Mouse (Mus musculus): Measurements from ENCODE around the gene Lrrfip1.

Lrrfip1 gene

GRCm38 (mm10) chr1:91056416-91056815, 57.9 kb downstream of the Lrrfip1 start:
- no peak for DNase-seq (ENCODE audit: low spot score in 2 of 2)

- DNase-seq (ENCODE audit: low spot score in 2 of 2) = no peak
Observed at GRCm38 (mm10) chr1:91057311-91058245, 59.0 kb downstream of the Lrrfip1 start.

DNA sequence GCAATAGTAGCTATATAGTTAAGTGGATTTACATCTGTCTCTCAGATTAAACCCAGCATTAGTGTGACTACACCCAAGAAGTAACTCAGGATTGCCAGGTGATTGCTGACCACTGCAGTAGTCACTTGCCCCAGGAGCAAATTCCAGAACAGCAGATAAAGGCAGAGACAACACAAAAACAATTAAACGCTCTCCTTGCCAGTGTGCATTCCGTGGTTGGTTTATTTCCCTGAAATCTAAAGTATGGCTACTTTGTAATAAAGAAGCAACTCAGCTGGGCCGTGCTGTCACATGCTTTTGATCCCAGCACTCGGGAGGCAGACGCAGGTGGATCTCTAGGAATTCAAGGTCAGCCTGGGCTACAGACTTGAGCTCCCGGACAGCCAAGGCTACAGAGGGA, 59.7 kb downstream of the Lrrfip1 start:
- DNase-seq (ENCODE audit: low spot score in 2 of 2) = no peak

GRCm38 (mm10) chr1:91059792-91060604, 61.5 kb downstream of the Lrrfip1 start:
- no peak for DNase-seq (ENCODE audit: low spot score in 2 of 2)

DNA sequence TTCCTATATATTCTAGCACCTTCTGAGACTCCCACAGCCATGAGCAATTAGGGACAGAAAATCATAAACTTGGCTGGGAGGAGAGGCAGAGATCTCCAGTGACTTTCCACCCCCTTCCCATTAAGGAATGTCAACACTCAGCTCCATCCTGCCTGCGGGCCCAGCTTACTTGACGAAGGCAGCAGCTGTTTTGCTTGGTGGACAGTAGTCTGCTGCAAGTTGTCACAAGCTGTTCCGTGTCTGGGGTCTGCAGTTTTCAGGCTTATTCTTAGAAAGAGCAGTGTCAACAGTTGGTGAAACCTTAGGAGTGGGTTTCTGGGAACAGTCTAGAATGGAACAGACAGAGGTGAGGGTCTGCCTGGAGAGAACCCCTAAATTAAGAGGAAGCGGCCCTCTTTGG, 62.6 kb downstream of the Lrrfip1 start:
- DNase-seq (ENCODE audit: low spot score in 2 of 2) = no peak

GRCm38 (mm10) chr1:91062363-91062762, 63.8 kb downstream of the Lrrfip1 start:
- peak; percentile 65 to 76 for DNase-seq (ENCODE audit: low spot score in 2 of 2)

GRCm38 (mm10) chr1:91064053-91064452, 65.5 kb downstream of the Lrrfip1 start:
- DNase-seq (ENCODE audit: low spot score in 2 of 2) = no peak

DNA sequence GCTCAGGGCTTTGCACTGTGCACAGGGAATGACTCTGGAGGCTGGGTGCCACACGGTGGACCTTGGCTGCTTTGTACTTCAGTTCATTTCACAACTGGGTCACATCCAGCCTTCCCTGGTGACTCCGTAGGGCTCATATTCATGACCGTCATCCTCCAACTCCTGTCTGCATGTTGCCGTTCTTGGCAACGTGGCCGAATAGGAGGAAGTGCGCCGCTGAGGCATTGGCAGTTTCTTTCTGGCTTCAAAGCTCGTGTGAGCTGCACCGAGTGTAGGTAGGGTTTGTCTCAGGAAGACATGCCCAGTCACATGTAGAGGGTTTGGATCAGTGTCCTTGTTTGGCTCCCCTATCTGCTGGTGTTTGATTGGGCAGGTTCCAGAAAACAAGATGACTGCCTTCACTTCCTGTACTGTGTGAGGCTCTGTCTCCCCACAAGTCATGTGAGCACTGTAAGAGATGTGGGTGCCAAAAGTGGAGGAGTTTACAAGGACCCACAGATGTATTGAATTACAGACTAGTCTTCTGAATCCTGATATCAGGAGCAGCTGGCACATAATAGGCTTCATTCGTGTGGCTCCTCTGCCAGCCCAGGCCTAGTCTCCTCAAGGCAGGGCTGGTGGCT, 66.5 kb downstream of the Lrrfip1 start:
- DNase-seq (ENCODE audit: low spot score in 2 of 2) = peak in 1 of 2 experiments; percentile 49

DNA sequence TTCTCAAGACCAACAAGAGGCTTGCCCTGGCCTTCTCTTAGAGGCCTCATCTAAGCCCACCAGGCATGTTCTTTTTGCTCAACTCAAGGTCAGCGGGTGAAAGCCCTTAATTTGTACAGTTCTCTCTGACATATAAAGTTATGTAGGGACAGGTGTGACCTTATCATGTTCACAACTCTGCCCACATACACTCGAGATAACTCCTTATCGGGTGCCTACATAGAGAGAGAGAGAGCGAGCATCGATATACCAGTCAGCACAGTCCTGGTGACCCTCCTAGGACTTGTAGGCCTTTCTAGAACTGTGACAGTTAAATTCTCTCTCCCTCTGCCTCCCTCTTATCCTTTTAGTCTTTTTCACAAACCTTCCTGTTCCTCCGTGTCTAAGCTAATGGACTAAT, 67.5 kb downstream of the Lrrfip1 start:
- no peak for DNase-seq (ENCODE audit: low spot score in 2 of 2)

DNA sequence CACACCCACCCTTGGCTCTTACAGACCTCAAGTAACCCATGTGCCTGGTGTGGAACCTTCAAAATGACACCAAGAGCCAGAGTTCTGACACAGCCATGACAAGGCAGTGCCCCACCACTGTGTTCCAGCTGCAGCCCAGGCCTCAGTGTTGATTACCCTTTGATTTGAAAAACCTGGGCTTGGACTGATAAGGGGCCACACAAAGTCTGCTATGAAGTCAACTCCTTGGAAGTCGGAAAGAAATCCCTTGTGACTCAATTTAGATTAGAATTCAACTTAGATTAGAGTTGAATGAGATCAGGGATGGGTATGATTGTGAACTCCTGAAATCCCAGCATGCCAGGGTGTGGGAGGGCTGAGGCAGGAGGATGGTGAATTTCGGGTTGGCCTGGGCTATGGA, 68.1 kb downstream of the Lrrfip1 start:
- DNase-seq (ENCODE audit: low spot score in 2 of 2) = no peak

GRCm38 (mm10) chr1:91067716-91068115, 69.2 kb downstream of the Lrrfip1 start:
- no peak for DNase-seq (ENCODE audit: low spot score in 2 of 2)

DNA sequence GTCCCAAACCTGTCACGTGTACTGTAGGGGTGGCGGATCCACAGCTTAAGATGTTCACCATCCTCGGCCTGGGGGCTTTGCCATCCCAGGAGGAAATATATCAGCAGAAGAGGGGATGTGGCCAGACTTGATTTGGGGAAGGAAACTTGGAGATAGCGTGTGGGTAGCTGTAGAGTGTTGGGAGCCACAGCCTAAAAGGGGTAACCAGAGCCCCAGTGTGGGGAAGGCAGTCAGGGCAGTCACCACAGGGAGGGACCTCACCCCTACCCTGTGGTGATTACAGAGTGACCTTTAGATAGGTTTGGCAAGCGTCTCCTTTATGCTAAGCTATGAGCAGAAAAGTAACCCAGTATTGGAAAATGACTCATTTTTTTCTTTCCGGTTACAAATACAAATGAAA, 71.0 kb downstream of the Lrrfip1 start:
- DNase-seq (ENCODE audit: low spot score in 2 of 2) = no peak

DNA sequence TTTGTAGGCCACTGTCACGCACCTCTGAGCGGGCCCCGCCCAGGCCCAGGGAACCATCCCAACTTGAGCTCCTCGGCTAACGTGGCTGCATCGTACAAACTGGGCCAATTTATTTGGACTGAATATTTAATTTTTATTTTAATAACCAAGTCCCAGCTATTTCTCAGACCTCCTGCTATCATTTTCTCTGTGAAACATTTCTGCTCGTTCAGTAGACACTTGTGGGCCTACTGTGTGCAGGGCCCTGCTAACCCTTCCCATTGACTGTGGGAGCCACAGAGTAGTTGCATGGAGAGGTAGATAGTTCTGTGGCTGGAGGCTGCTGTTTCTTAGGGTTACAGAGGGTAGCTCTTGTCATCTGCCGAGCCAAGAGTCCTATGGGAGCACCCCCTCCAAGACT, 72.0 kb downstream of the Lrrfip1 start:
- no peak for DNase-seq (ENCODE audit: low spot score in 2 of 2)

GRCm38 (mm10) chr1:91071671-91072290, 73.2 kb downstream of the Lrrfip1 start:
- DNase-seq (ENCODE audit: low spot score in 2 of 2) = no peak

DNA sequence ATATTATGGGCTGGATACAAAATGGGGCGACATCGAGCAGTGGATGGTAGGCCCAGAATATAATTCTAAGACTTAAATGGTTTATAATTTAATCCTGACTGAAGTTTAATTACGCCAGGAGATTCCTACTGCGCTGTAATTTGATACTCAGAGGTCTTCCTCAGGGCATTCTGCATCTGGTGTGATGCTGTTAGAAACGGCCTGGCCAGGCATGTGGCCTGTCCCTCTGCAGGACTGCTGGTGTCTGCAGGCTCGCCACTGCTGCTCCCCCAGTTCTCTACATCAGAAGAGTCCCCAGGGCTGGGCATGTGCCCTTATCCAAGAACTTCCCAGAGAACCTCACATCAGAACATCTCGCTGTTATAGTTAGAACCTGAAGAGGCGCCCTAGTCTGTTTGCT, 78.4 kb downstream of the Lrrfip1 start:
- no peak for DNase-seq (ENCODE audit: low spot score in 2 of 2)

GRCm38 (mm10) chr1:91077456-91077855, 78.9 kb downstream of the Lrrfip1 start:
- DNase-seq (ENCODE audit: low spot score in 2 of 2) = no peak

DNA sequence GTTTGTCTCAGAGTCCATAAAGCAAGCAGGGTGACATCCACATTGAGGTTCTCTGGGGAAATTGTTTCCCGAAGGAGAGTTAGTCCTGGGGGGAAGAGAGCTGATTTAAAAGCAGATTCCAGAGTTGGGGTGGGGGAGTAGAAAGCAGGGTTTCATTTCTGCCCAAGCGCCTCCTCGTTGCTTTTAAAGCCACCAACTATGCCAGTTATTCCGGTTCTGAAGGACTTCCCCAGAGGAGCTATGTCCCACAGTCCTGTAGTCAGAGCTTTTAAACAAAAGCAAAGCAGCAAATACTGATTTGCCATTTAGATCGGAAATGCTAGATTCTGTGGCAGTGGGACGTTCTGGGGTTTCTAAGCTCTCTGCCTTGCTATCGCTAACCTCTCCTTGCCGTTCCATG, 79.4 kb downstream of the Lrrfip1 start:
- no peak for DNase-seq (ENCODE audit: low spot score in 2 of 2)

DNA sequence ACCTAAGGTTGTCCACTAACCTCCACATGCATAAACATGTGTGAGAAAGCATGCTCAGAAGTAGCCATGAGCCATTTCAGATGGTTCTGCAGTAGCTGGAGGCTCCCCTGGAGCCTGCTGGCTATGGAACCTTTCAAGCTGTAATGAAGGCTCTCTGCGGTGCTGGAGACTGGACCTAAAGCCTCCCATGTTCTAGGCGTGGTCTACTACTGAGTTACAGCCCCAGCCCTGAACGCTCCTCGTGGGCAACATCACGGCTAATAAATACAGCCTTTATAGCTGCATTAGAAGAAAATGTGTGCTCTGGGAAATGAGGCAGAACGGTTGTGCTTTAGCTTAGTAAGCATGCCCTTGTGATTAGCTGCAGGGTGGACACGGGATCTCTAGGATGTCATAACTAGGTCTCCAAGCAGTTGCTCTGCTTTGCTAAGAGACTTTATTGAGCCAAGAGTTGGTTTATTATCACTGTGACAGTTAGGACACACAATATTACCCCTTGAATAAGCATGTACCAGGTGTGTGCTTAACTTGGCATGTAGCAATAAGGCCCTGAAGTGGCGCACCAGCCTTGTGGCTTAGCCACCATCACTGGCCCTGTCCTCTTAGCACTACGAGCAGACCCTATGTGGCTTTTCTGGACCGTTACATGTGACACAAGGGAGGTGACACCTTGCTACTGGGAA, 81.3 kb downstream of the Lrrfip1 start:
- no peak for DNase-seq (ENCODE audit: low spot score in 2 of 2)

- no peak for DNase-seq (ENCODE audit: low spot score in 2 of 2)
Observed at GRCm38 (mm10) chr1:91080423-91080749, 81.8 kb downstream of the Lrrfip1 start.

GRCm38 (mm10) chr1:91084374-91084773, 85.8 kb downstream of the Lrrfip1 start:
- DNase-seq (ENCODE audit: low spot score in 2 of 2) = no peak

DNA sequence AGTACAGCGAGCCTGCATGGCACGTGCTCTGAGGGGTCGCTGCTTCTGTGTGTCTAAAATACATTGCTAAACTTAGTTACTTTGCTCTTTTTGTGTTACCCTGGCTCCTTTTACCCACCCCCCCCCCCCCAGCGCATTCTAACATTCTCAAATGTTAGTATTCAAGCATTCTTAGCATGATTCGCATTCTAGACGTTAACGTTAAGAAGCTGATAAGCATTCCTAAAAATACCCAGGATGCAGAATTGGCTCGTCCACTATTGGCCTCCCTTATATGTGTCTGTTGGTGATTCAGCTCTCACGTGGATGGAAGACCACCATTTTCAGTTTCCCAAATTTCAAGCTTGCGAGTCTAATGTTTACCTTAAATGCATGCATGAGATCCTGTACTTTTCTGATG, 86.5 kb downstream of the Lrrfip1 start:
- no peak for DNase-seq (ENCODE audit: low spot score in 2 of 2)
